Mouse (Mus musculus): ENCODE measurements around the gene Sik1.

Sik1 gene

DNA sequence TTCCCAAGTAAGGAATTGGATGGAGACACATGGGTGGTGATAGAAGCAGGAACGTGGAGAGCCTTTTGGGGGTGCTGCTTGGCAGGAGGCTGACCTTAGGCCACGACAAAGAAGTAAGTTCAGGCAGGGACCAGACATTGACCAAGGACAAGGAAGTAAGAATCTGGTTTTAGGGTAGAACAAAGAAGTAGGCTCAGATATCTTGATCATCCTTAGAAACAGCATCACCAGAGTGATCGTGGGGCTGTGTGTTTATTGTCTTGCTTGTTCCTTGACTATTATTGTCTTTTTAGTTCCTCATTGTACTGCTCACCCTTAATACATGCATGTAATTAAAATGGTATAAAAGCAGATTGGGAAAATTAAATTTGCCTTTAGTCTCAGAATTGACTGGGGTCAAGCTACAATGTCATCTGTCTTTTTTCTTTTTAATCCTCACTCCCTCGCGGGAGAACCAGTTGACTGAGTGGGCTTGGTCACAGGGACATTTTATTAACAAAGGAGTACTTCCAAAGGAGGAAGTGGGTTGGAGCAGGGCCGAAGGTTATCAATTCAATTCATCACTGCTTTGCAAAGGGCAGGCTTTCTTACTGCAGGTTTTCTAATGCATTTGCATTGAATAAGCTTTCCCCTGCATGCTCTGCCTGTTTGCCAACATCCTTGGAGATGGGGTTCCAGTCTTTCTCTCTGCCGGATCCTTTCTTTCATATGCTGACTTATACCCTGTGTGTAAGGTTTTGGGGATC is 53.2 kb downstream of the Sik1 start:
- DNase-seq: no peak

DNA sequence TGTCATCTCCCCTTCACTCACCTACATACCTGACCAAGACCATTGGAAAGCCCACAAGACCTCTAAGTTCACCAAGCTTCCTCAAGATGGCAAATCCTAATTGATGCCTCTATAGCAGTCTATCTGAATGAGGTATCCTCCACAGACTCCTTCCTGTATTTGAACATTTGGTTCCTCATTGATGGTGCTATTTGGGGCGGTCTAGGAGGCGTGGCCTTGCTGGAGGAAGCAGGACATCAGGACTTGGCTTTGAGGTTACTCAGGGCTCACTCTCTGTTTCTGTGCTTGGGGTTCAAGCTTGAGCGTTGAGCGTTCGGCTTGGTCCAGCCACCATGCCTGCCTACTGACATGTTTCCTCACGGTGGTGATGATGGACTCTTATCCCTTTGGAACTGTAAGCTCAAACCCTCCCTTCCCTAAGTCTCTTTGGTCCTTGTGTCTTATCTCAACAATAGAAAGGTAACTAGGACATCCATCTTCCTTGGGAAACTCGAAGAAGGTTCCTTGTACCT is 54.7 kb downstream of the Sik1 start:
- DNase-seq: no peak

DNA sequence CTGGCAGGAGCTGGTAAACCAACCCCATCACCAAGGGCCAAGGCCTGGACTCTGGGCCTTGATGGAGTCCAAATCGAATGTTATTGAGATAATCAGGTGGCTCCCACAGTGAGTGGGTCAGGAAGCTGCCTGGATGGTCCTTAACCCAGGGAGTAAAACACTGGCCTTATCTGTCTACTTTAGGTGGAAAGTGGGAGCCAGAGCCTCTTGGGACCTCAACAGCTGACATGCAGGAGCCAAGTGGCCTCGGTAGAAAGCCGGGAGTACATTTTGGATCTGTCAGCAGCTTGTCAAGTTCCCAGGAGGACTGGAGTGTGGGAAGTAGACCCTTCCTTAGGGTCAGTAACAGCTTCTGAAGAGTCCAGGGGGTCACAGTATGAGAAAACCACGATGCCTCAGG is 59.7 kb downstream of the Sik1 start:
- DNase-seq: no peak

Measured in lung, postnatal 14 days (tissue).